Mouse (Mus musculus) spleen, postnatal 36 days (tissue): ENCODE data around the gene Cercam.
A peak's percentile ranks its signal among the peaks of the same experiment; 100 is the strongest.

Source experiments
- DNase-seq, 2 experiments: peaks; one replicate each; pipeline ENCODE4 v3.0.0; 2022; ENCODE audit warnings: low spot score in 2 of 2, mixed read lengths in 1 of 2

Gene Cercam

DNA sequence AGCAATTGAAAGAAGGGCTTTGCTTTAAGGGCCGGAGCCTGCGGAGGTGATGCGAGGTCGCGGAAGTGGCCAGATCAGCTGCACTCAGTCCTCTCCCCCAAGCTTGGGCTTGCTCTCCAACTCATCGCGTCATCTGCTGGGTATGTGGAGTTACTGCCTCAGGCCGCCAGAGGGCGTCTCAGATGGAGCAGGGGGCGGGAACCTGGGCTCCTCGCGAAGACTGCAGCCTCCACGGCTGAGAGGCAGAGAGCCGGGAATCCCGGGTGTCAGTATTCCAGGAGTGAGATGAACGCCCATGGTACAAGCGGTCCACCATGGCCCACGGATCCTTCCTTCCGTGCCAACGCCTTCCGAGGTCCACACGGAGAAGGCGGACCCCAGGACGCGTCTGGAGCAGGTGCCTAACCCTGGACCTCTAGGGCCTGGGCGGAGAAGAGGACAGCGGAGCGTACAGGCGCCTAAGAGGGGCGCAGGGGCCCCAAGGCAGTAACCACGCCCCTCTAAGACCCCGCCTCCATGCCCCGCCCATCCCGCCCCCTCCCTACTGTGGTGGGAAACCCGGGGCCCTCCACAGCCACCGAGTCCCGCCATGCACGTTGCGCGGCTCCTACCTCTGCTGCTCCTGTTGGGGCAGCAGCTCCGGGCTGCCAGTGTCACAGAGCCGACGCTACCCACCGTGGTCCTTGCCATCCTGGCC lies at the start of gene Cercam:
TSS of gene Cercam (plus strand) at position 216 of the 697 bp plus-strand sequence.
- peak; percentile 77 to 83 for DNase-seq

DNA sequence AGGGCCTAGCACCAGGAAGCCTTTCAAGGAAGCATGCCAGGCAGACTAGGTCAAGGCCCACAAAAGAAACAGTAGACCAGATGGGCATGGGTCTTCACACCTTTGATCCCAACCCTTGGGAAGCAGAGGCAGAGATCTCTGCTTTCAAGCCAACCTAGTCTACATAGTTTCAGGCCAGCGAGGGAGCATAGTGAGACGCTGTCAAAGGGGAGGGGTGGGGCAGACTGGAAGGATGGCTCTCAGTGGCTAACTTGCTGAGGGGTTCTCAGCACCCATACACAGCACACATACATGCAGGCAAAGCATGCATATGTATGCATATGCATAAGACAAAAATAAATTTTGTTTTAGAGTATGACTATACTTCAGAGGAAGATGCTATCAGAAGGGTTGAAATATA lies 49.6 kb upstream of the Cercam start:
- no peak for DNase-seq

DNA sequence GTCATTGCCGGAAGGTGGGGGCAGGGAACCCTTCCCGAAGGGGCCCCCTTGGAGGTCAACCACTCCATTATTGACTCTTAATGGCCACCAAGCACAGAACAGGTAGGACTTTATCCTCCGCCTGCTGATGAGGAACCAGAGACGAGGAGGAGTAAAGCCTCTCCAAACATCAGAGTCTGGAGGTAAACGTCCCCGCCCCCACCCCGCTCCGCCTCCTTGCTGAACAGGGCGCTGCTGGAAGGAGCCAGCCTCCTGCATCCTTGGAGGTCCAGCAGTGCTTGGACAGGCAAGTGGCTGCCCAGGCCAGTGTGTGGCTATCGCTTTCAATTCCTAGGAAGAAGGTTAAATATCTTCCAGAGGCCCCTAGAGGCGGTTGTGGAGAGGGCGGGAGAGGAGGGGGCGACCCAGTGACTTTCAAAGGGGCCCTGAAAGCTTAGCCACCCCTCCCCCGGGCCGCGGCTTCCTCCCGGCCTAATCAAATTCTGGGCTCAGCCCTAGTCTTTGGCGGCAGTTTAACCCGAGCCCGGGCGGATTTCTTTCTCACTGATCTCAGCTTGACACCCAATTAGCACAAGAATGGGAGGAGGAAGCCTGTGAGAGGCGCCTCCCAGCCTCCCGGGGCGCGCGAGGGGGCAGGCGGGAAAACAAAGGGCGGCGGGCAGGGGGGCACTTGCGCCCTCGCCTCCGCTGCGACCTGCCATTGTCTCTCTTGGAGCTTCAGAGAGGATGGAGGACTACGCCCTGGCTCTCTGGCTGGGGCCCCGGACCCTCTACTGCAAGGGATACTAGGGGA lies 48.7 kb upstream of the Cercam start, which contains the start of gene Urm1:
TSS of gene Urm1 (plus strand) at position 51 of the 793 bp plus-strand sequence.
- DNase-seq: peak; percentile 68 to 72

- no peak for DNase-seq
Measured at GRCm38 (mm10) chr2:29826318-29826925, 42.5 kb upstream of the Cercam start.

- DNase-seq: peak; percentile 95 to 97
Measured at GRCm38 (mm10) chr2:29826926-29827708, 41.8 kb upstream of the Cercam start.

GRCm38 (mm10) chr2:29827709-29828024 lies 41.3 kb upstream of the Cercam start:
- DNase-seq: no peak

GRCm38 (mm10) chr2:29831106-29831505 lies 37.9 kb upstream of the Cercam start:
- DNase-seq: no peak

- no peak for DNase-seq
Measured at GRCm38 (mm10) chr2:29833796-29834195, 35.2 kb upstream of the Cercam start.

DNA sequence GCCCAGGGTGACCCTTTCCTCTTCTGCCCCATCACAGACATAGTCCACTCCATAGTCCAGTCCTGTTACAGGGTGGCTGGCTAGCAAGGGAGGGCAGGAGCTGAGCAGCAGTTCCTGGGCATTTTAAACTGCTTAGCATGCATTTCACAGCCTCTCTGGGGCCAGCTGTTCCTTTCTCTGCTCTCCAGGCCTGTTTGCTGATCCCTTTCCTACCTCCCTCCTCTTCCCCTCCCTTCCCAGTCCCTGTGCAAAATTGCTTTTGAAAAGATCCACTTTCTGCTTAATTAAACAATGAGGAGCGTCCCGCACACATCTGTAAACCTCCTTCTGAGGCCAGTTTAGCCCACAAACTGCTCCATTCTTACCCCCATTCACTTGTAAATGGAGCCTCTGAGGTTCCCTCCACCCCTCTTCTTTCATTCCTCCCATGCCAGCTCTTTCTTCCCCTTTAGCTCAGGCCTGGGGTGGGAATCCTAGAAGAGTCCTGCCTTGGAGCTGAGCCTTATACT lies 33.5 kb upstream of the Cercam start:
- no peak for DNase-seq

GRCm38 (mm10) chr2:29839460-29839859 lies 29.5 kb upstream of the Cercam start:
- DNase-seq: no peak

DNA sequence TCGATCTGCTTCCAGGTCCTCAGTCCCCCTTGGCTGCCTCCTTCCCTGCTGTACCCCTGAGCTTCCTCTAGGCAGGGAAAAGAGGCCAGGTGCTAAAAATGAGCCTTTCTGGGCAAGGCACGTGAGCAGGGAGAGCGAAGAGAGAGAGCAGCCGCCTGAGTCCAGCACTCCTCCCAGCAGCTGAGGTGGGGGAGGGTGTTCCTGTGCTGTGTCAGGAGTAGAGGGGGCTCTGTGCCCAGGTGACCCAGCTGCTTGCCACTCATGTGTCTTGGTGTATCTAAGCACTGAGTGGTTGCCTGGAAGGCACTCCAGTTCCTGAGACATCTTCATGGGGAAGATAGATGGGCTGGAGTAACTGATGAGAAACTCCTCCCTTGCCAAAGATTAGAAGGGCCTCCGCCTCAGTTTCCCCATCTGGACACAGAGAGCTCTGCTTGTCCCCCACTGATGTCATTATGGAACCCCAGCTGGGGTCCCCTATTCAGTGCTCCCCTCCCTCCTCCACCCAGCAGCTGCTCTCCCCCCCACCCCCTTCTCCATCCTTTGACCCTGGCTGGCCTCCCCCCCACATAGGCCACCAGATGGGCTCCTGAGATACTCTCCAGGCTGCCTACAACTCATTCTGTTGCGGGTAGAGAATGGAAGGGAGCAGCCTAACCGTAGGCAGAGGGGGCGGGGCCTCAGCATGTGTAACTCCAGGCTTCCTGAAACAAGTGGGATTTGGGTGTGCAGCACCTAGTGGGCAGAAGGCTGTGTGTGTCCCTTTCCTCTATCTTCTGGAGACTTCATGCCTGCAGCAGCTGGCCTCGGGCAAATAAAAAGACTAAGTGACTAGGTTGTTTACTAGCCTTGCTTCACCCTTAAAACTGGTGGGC lies 25.5 kb upstream of the Cercam start:
- DNase-seq: no peak

DNA sequence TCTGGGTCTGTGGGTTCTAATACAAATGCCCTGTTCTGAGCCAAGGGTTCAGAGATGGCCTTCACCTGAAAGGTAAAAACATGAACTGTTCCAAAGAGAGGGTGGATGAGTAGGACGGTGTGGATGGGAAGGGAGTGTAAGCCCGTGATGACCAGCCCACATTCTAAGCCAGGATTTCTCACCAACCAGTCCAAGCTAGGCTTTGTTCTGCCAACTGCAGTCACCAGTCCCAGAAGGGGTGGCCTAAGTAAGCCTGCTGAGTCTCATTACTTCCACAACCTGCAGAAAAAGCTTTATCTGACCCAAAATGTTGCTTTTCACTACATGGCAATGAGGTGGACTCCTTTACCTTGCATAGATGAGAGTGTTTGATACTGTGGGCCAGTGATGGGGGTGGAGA lies 24.8 kb upstream of the Cercam start:
- no peak for DNase-seq

DNA sequence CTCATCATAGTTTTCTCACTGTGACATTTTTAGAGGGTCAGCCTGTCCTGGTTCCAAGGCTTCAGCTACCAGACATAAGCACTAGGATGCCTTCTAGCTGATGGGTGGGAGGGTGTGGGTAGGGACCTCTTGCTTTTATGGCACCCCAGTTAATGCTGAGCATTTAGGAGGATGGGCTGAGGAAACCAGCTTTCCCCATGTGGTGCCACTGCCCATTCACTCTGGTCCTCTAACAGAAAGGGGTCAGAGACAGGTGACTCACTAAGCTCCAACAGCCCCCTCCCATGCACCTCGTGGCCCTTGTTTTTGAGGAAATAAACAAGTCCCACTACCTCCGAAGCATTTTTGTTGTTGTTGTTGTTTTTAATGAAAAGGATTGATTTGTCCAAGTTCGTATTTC lies 24.3 kb upstream of the Cercam start:
- no peak for DNase-seq

DNA sequence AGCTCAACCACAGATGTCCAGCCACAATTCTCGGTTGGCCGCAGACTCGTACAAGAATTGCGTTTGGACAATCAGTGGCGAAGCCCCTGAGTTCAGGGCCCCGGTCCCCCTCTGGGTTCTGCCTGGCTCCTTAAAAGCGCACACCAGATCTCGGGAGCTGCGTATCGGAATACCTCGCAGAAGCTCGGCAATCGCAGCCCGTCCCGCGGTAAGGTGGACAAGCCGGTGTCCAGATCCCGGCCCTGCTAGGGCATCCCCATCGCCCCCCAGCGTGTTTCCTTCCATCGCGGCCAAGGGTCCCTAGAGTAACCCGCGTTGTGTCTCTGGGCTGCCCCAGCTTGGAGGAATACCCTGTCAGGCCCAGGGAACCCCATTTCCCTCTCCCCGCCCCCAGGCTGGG lies 23.3 kb upstream of the Cercam start:
- DNase-seq: no peak

GRCm38 (mm10) chr2:29846061-29846853 lies 22.7 kb upstream of the Cercam start:
- DNase-seq: no peak

GRCm38 (mm10) chr2:29846911-29847310 lies 22.1 kb upstream of the Cercam start:
- DNase-seq: no peak

GRCm38 (mm10) chr2:29849041-29849440 lies 19.9 kb upstream of the Cercam start:
- DNase-seq: no peak

GRCm38 (mm10) chr2:29849841-29850480 lies 19.0 kb upstream of the Cercam start:
- DNase-seq: no peak

GRCm38 (mm10) chr2:29852957-29853485 lies 15.9 kb upstream of the Cercam start:
- no peak for DNase-seq
